Comparison of ENCODE assay signal across 51 mouse cellular contexts in genomic region chr14:56120525-56120924, GRCm38 (mm10). TPM values are rescaled to one million over a fixed set of nuclear protein-coding genes. Genes with fewer than 3 reads are reported as not detected.
"Had no signal": no experiment of that assay in that cellular context is flagged by ENCODE, and none has a peak within 500 bp of the region (broad histone marks: within the 10 kb centered on the region; RNA-seq: fewer than 3 reads in every experiment).

Gene Gzme, minus strand, starts transcription at chr14:56120625.

- ATAC-seq: hindbrain, embryonic 16.5 days; hindbrain, postnatal 0 days; inflammation-experienced regulatory T-cells, adult 6 months; intestine, embryonic 15.5 days; intestine, embryonic 16.5 days; intestine, postnatal 0 days had no signal

- DNase-seq: heart, postnatal 10 days; heart, postnatal 14 days; heart, postnatal 36 days; kidney, adult 11 months; kidney, adult 18-20 months; kidney, adult 2 months; kidney, adult 8-10 months; kidney, adult 9 months; kidney, postnatal 10 days; kidney, postnatal 14 days; kidney, postnatal 25 days; kidney, postnatal 36 days; kidney, postnatal 4 days; layer of hippocampus, adult 9-11 months; layer of hippocampus, postnatal 36 days had no signal

- H3K4me2 ChIP-seq: heart, embryonic 11.5 days; heart, embryonic 12.5 days; heart, embryonic 13.5 days; heart, embryonic 15.5 days; hindbrain, embryonic 12.5 days; hindbrain, embryonic 13.5 days; hindbrain, embryonic 14.5 days; hindbrain, embryonic 15.5 days; intestine, embryonic 15.5 days; kidney, embryonic 15.5 days had no signal

- H3K9ac ChIP-seq: heart, embryonic 12.5 days; heart, embryonic 13.5 days; heart, embryonic 15.5 days; hindbrain, embryonic 12.5 days; hindbrain, embryonic 13.5 days; hindbrain, embryonic 14.5 days; hindbrain, embryonic 15.5 days; intestine, embryonic 15.5 days; kidney, embryonic 15.5 days had no signal

- H3K27ac ChIP-seq: heart, embryonic 13.5 days; heart, embryonic 15.5 days; hindbrain, embryonic 10.5 days; hindbrain, embryonic 12.5 days; hindbrain, embryonic 13.5 days; hindbrain, embryonic 14.5 days; hindbrain, embryonic 15.5 days; hindbrain, postnatal 0 days; intestine, embryonic 15.5 days; kidney, embryonic 15.5 days; kidney, postnatal 0 days; layer of hippocampus, adult 2 months; left cerebral cortex, adult 2 months had no signal

- H3K27me3 ChIP-seq: heart, embryonic 12.5 days; heart, embryonic 13.5 days; heart, embryonic 15.5 days; hindbrain, embryonic 12.5 days; hindbrain, embryonic 13.5 days; hindbrain, embryonic 15.5 days; intestine, embryonic 15.5 days; kidney, embryonic 15.5 days had no signal

- H3K36me3 ChIP-seq: heart, embryonic 12.5 days; heart, embryonic 13.5 days; heart, embryonic 15.5 days; hindbrain, embryonic 10.5 days; hindbrain, embryonic 12.5 days; hindbrain, embryonic 13.5 days; hindbrain, embryonic 15.5 days; intestine, embryonic 15.5 days; kidney, embryonic 15.5 days had no signal

- H3K9me3 ChIP-seq: heart, embryonic 12.5 days; heart, embryonic 13.5 days; heart, embryonic 15.5 days; hindbrain, embryonic 10.5 days; hindbrain, embryonic 12.5 days; hindbrain, embryonic 13.5 days; hindbrain, embryonic 15.5 days; intestine, embryonic 15.5 days; kidney, embryonic 15.5 days had no signal

- H3K4me1 ChIP-seq: heart, embryonic 12.5 days; heart, embryonic 13.5 days; heart, embryonic 15.5 days; hindbrain, embryonic 12.5 days; hindbrain, embryonic 13.5 days; hindbrain, embryonic 15.5 days; intestine, embryonic 15.5 days; kidney, embryonic 15.5 days had no signal

- H3K4me3 ChIP-seq: heart, embryonic 12.5 days; heart, embryonic 13.5 days; heart, embryonic 15.5 days; hindbrain, embryonic 10.5 days; hindbrain, embryonic 12.5 days; hindbrain, embryonic 13.5 days; hindbrain, embryonic 15.5 days; intestine, embryonic 15.5 days; kidney, embryonic 15.5 days; layer of hippocampus, adult 2 months; left cerebral cortex, adult 2 months had no signal

RNA-seq across cellular contexts. Expression of gene Gzme, which starts in this region (rescaled TPM):
- total RNA-seq: heart, postnatal 10 days; heart, postnatal 14 days; heart, postnatal 25 days; heart, postnatal 36 days; hematopoietic stem cell, adult 5-6 weeks; hindbrain, postnatal 0 days; layer of hippocampus, adult 18-20 months; layer of hippocampus, adult 2 months; layer of hippocampus, adult 8-10 months; layer of hippocampus, postnatal 10 days; layer of hippocampus, postnatal 14 days; layer of hippocampus, postnatal 25 days; layer of hippocampus, postnatal 36 days; left cerebral cortex, adult 18-20 months; left cerebral cortex, adult 2 months; left cerebral cortex, adult 8-10 months had no signal
- polyA plus RNA-seq: heart, embryonic 11.5 days; heart, embryonic 12.5 days; heart, embryonic 13.5 days; heart, embryonic 14.5 days; heart, embryonic 15.5 days; heart, embryonic 16.5 days; heart, postnatal 0 days; hindbrain, embryonic 10.5 days; hindbrain, embryonic 11.5 days; hindbrain, embryonic 12.5 days; hindbrain, embryonic 13.5 days; hindbrain, embryonic 14.5 days; hindbrain, embryonic 15.5 days; hindbrain, embryonic 16.5 days; hindbrain, postnatal 0 days; inflammation-experienced regulatory T-cells, adult 6 months; intestine, embryonic 14.5 days; intestine, embryonic 15.5 days; intestine, embryonic 16.5 days; intestine, postnatal 0 days; kidney, adult 2 months; kidney, embryonic 14.5 days; kidney, embryonic 15.5 days; kidney, embryonic 16.5 days; kidney, postnatal 0 days; large intestine, adult 2 months had no signal
